Mouse (Mus musculus): ENCODE measurements around the gene Atad3a. TPM values are rescaled to one million over a fixed set of nuclear protein-coding genes. Genes with fewer than 3 reads are reported as not detected.
"Not testable (repeated sequence)": the region's sequence is repeated elsewhere in the genome, so short reads cannot be mapped to it uniquely, and the experiment has no call there.

Gene Atad3a
- polyA plus RNA-seq, 1 experiment from 2014 or later = 87.9 TPM

DNA sequence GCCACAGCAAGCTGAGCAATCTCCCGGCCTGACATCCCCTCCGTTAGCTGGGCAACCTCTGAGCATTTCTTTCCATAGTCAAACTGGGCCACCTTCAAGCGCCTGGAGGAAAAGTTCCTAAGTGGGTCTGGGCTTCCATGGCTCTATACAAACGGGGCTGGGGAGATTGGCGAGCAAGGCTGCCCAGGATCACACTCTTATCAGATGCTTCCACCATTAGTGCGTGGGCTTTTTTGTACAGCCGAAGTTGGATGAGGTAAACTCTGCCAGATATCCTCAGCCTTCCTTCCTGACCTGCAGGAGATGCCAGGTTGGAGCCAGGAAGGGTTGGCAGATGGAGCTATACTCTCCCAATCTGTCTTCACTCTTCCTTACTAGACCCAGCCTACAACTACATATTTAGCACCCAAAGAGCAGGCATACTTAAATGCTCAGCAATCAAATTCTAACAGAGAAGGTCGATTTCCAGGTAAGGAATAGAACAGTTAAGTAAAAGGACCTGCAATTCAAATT lies 14.8 kb downstream of the Atad3a start:
- H3K4me3 ChIP-seq (ENCODE audit: low read depth, low read length) = no peak overlapping the region
- no peaks in the 10 kb centered on the region for H3K4me1 ChIP-seq (ENCODE audit: control insufficient read depth, insufficient read depth, low read length)
- no peaks in the 10 kb centered on the region for H3K9me3 ChIP-seq (replicated peaks; ENCODE audit: control insufficient read depth, low read length, poor library complexity, severe bottlenecking)
- H3K36me3 ChIP-seq (ENCODE audit: control insufficient read depth, insufficient read depth, low read length) = peaks cover 55% of the 10 kb centered on the region
- no peaks in the 10 kb centered on the region for H3K27me3 ChIP-seq (ENCODE audit: control insufficient read depth, insufficient read depth, low read depth, low read length)
- no peak overlapping the region for H3K9ac ChIP-seq (ENCODE audit: low read depth, low read length)
- WGBS = 91% methylated on average over 8 of the region's 8 CpGs
- H3K4me2 ChIP-seq (ENCODE audit: low read length) = no peak overlapping the region
- ATAC-seq = no peak
- no peak overlapping the region for H3K27ac ChIP-seq (ENCODE audit: low read length)

DNA sequence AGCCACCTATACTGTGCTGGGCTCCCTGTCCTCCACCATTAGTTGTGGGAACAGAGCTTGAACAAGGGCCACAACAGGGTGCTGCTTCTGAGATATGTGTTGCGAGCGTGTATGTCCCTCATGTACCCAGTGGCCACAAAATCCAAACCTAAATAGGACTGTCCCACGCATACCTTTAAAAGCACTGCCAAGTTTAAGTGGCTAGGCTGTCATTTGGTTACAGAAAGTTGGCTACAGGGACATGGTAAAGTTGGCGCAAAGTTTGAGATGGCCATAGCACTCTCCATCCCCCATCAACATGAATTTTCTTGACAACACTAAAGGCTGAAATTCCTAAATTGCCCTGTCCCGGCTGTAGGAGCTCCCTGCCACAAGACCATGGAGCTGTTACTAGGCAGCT lies 15.8 kb downstream of the Atad3a start:
- Histone ChIP-seq H3K27me3 (ENCODE audit: control insufficient read depth, insufficient read depth, low read depth, low read length) (no peaks in the 10 kb centered on the region), H3K27ac (ENCODE audit: low read length) (no peak overlapping the region), H3K36me3 (ENCODE audit: control insufficient read depth, insufficient read depth, low read length) (peaks cover 53% of the 10 kb centered on the region), H3K4me2 (ENCODE audit: low read length) (no peak overlapping the region), H3K9ac (ENCODE audit: low read depth, low read length) (no peak overlapping the region), H3K4me1 (ENCODE audit: control insufficient read depth, insufficient read depth, low read length) (no peaks in the 10 kb centered on the region), H3K9me3 (replicated peaks; ENCODE audit: control insufficient read depth, low read length, poor library complexity, severe bottlenecking) (no peaks in the 10 kb centered on the region), H3K4me3 (ENCODE audit: low read depth, low read length) (no peak overlapping the region)
- 96% methylated on average over 5 of the region's 5 CpGs for WGBS
- ATAC-seq = no peak

DNA sequence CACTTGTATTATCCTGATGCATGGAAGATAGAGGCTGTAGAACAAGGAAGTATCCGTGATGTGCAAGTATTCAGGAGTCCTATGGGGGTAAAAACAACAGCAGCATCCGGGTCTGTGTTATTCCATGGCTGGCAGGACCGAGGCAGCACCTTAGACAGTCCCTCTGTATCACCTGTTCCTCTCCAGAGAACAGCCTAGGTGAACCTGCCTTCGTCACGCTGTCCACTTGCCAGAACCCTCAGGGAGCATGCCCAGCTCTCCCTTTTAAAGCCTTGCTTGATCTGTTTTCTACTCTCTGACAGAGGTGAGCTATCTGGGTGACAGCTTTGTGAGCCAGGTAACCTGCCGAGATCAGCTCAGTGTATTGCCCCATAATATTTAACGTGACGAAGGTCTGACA lies 16.4 kb downstream of the Atad3a start:
- Histone ChIP-seq H3K9me3 (replicated peaks; ENCODE audit: control insufficient read depth, low read length, poor library complexity, severe bottlenecking) (no peaks in the 10 kb centered on the region), H3K27me3 (ENCODE audit: control insufficient read depth, insufficient read depth, low read depth, low read length) (no peaks in the 10 kb centered on the region), H3K27ac (ENCODE audit: low read length) (no peak overlapping the region), H3K9ac (ENCODE audit: low read depth, low read length) (no peak overlapping the region), H3K4me2 (ENCODE audit: low read length) (no peak overlapping the region), H3K4me3 (ENCODE audit: low read depth, low read length) (no peak overlapping the region), H3K4me1 (ENCODE audit: control insufficient read depth, insufficient read depth, low read length) (no peaks in the 10 kb centered on the region), H3K36me3 (ENCODE audit: control insufficient read depth, insufficient read depth, low read length) (peaks cover 52% of the 10 kb centered on the region)
- no peak for ATAC-seq
- 92% methylated on average over 8 of the region's 8 CpGs for WGBS

DNA sequence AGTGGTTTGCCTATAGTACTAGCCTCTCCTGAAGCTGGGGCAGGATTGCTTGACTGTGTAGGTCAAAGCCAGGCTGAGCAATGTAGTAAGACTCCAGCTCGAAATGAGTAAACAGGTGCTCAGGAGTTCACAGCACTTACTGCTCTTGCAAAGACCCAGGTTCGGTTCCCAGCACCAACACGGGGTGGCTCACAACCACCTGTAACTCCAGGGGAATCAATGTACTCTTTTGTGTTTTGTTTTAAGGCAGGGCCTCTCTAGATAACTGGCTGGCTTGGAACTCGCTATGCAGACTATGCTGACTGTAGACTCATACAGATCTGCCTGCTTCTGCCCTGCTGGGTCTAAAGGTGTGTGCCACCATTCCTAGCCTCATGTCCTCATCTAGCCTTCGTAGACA lies 18.2 kb downstream of the Atad3a start:
- WGBS = 96% methylated on average over 5 of the region's 5 CpGs
- no peaks in the 10 kb centered on the region for H3K9me3 ChIP-seq (replicated peaks; ENCODE audit: control insufficient read depth, low read length, poor library complexity, severe bottlenecking)
- no peak overlapping the region for H3K9ac ChIP-seq (ENCODE audit: low read depth, low read length)
- no peak overlapping the region for H3K4me2 ChIP-seq (ENCODE audit: low read length)
- H3K4me1 ChIP-seq (ENCODE audit: control insufficient read depth, insufficient read depth, low read length) = peaks cover 2% of the 10 kb centered on the region; the same call in 1 of the 2 replicates
- ATAC-seq = no peak
- no peaks in the 10 kb centered on the region for H3K27me3 ChIP-seq (ENCODE audit: control insufficient read depth, insufficient read depth, low read depth, low read length)
- H3K27ac ChIP-seq (ENCODE audit: low read length) = no peak overlapping the region
- peaks cover 48% of the 10 kb centered on the region for H3K36me3 ChIP-seq (ENCODE audit: control insufficient read depth, insufficient read depth, low read length)
- H3K4me3 ChIP-seq (ENCODE audit: low read depth, low read length) = no peak overlapping the region

DNA sequence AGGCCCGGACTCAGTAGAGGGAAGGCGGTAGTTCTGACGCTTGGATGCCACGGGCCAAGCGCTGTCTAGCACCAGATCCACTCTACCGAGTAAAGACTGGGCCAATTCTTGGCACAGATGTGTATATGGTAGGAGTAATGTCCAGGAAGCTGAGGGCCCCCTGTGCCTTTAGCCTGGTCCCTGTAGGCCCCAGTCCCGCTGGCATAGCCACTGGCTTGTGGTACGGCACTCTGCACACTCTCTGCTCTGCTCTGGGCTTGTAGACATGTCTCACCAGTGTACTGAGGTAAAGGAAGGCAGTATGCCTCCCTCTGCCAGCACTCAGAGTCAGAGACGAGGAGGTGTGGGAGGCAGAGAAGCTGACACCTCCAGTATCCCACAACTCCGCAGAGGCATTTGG lies 20.2 kb downstream of the Atad3a start:
- Histone ChIP-seq H3K36me3 (ENCODE audit: control insufficient read depth, insufficient read depth, low read length) (peaks cover 37% of the 10 kb centered on the region), H3K4me1 (ENCODE audit: control insufficient read depth, insufficient read depth, low read length) (peaks cover 17% of the 10 kb centered on the region)
- not testable (repeated sequence) for H3K4me3 ChIP-seq (ENCODE audit: low read depth, low read length); H3K27me3 ChIP-seq (ENCODE audit: control insufficient read depth, insufficient read depth, low read depth, low read length); ATAC-seq; H3K9me3 ChIP-seq (replicated peaks; ENCODE audit: control insufficient read depth, low read length, poor library complexity, severe bottlenecking); H3K4me2 ChIP-seq (ENCODE audit: low read length); H3K9ac ChIP-seq (ENCODE audit: low read depth, low read length); H3K27ac ChIP-seq (ENCODE audit: low read length)
- 94% methylated on average over 10 of the region's 10 CpGs for WGBS

DNA sequence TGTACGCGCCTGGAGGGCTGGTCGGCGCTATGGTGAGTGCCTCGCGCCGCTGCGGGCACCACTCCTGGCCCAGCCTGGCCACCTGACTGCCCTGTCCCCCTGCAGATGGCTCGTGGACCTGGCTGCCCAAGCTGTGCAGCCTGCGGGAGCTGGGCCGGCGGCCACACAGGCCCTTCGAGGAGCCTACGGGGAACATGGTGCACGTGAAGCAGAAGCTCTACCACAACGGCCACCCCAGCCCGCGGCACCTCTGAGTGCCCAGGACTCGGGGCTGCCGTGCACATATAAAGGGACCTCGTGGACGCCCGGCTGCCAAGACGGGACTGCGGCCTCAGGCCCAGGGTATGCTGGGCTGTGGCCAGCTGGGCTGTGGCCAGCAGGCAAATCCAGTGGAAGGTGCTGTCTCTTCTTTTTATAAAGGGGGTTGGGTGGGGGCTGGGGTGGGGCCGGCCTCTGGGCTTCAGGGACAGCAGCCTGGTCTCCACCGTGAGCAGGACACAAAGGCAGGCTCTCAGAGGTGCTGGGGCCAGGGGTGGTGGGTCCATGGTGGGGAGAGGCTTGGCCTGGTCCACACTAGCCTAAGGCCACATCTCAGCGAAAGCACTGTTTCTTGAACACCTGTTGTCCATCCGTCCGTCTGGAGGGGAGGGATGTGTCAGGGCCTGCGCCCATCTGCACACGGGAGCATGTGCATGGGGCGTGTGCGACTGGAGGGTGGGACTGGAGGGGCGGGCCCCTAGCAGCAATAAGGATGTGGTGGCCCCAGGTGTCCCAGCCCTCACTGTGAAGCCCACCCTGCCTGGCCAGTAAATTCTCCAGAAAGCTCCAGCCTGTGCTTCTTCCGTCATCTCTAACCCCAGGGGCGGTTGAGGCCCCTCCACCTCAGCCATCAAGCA lies 20.9 kb downstream of the Atad3a start:
- H3K4me1 ChIP-seq (ENCODE audit: control insufficient read depth, insufficient read depth, low read length) = peaks cover 19% of the 10 kb centered on the region
- H3K36me3 ChIP-seq (ENCODE audit: control insufficient read depth, insufficient read depth, low read length) = peaks cover 34% of the 10 kb centered on the region
- ATAC-seq = no peak
- WGBS = 82% methylated on average over 37 of the region's 37 CpGs
- no peak overlapping the region for H3K27ac ChIP-seq (ENCODE audit: low read length)
- H3K9me3 ChIP-seq (replicated peaks; ENCODE audit: control insufficient read depth, low read length, poor library complexity, severe bottlenecking) = no peaks in the 10 kb centered on the region
- H3K27me3 ChIP-seq (ENCODE audit: control insufficient read depth, insufficient read depth, low read depth, low read length) = no peaks in the 10 kb centered on the region
- H3K4me2 ChIP-seq (ENCODE audit: low read length) = no peak overlapping the region
- no peak overlapping the region for H3K4me3 ChIP-seq (ENCODE audit: low read depth, low read length)
- H3K9ac ChIP-seq (ENCODE audit: low read depth, low read length) = no peak overlapping the region

DNA sequence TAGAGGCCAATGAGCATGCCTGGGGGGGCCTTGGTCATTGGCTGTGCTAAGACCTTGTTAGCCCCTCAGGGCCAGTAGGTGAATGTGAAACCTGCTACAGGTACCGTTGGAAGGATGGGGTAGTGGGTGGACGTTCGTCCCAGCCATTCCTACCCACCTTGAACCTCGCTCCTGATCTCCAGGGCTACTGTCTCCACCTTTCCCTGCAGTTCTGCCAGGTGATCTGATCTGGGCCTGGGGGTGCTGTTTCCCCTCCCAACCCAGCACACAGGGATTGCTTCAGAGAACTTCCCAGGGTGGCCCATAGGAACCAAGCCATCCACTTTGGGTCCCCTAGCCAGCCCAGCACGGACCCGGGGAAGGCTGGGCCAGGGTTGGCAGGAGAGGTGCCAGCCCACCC lies 21.7 kb downstream of the Atad3a start:
- H3K4me1 ChIP-seq (ENCODE audit: control insufficient read depth, insufficient read depth, low read length) = peaks cover 20% of the 10 kb centered on the region
- H3K36me3 ChIP-seq (ENCODE audit: control insufficient read depth, insufficient read depth, low read length) = peaks cover 32% of the 10 kb centered on the region
- H3K9ac ChIP-seq (ENCODE audit: low read depth, low read length) = no peak overlapping the region
- 82% methylated on average over 6 of the region's 6 CpGs for WGBS
- H3K4me2 ChIP-seq (ENCODE audit: low read length) = no peak overlapping the region
- no peak overlapping the region for H3K4me3 ChIP-seq (ENCODE audit: low read depth, low read length)
- no peaks in the 10 kb centered on the region for H3K27me3 ChIP-seq (ENCODE audit: control insufficient read depth, insufficient read depth, low read depth, low read length)
- H3K27ac ChIP-seq (ENCODE audit: low read length) = no peak overlapping the region
- no peak for ATAC-seq
- H3K9me3 ChIP-seq (replicated peaks; ENCODE audit: control insufficient read depth, low read length, poor library complexity, severe bottlenecking) = no peaks in the 10 kb centered on the region

DNA sequence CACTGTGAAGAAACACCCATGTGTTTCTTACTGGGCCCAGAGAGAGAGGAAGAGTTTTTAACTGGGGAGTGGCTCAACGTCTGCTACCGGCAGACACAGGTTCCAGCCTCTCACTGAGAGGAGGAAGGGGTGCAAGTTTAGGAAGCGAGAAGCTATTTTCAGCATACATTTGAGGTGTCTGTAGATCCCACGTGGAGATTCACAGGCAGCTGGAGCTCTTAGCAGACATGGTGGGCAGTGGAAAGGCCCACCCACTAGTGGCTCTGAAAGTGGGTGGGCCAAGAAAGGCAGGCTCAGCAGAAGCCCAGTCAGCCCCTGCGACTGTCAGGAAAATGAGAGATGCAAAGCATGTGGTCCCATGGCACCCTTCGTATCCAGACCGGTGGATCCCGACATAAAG lies 22.6 kb downstream of the Atad3a start:
- Histone ChIP-seq H3K9me3 (replicated peaks; ENCODE audit: control insufficient read depth, low read length, poor library complexity, severe bottlenecking) (no peaks in the 10 kb centered on the region), H3K4me3 (ENCODE audit: low read depth, low read length) (no peak overlapping the region), H3K36me3 (ENCODE audit: control insufficient read depth, insufficient read depth, low read length) (peaks cover 27% of the 10 kb centered on the region), H3K27me3 (ENCODE audit: control insufficient read depth, insufficient read depth, low read depth, low read length) (no peaks in the 10 kb centered on the region), H3K4me1 (ENCODE audit: control insufficient read depth, insufficient read depth, low read length) (peaks cover 26% of the 10 kb centered on the region), H3K9ac (ENCODE audit: low read depth, low read length) (no peak overlapping the region), H3K4me2 (ENCODE audit: low read length) (no peak overlapping the region), H3K27ac (ENCODE audit: low read length) (no peak overlapping the region)
- 73% methylated on average over 8 of the region's 8 CpGs for WGBS
- ATAC-seq = no peak

DNA sequence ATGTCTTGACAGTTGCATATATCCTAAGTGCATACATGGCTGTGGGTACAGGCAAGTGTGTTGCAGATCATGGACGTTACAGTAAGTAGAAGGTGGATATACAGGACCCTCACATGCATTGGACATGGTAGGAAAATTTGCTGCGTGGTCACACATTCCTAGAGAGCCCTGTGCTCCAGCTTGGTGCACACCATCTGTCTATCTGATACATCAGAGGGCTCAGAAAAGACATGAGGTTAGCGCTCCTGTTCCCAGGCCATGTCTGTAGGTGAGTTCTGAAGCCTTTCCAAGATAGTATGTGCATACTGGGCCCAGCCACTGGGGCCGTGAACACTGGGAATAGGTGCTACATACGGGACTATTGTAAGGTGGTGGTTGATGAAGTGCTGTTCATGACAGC lies 24.5 kb downstream of the Atad3a start:
- peaks cover 15% of the 10 kb centered on the region for H3K36me3 ChIP-seq (ENCODE audit: control insufficient read depth, insufficient read depth, low read length)
- H3K9me3 ChIP-seq (replicated peaks; ENCODE audit: control insufficient read depth, low read length, poor library complexity, severe bottlenecking) = no peaks in the 10 kb centered on the region
- WGBS = 94% methylated on average over 5 of the region's 5 CpGs
- H3K4me2 ChIP-seq (ENCODE audit: low read length) = peak overlapping the region; percentile 91
- no peak overlapping the region for H3K9ac ChIP-seq (ENCODE audit: low read depth, low read length)
- no peak for ATAC-seq
- H3K27ac ChIP-seq (ENCODE audit: low read length) = no peak overlapping the region
- H3K27me3 ChIP-seq (ENCODE audit: control insufficient read depth, insufficient read depth, low read depth, low read length) = no peaks in the 10 kb centered on the region
- H3K4me1 ChIP-seq (ENCODE audit: control insufficient read depth, insufficient read depth, low read length) = peaks cover 26% of the 10 kb centered on the region
- H3K4me3 ChIP-seq (ENCODE audit: low read depth, low read length) = no peak overlapping the region; the same call in 1 of the 2 replicates
